Mouse (Mus musculus) hindbrain, embryonic 16.5 days (tissue): ENCODE results near the gene Pax1. TPM values are rescaled to one million over a fixed set of nuclear protein-coding genes. Genes with fewer than 3 reads are reported as not detected.

ENCODE experiments used
- ATAC-seq: fragments of 200-750 bp; cut with Nextera tagmentation; 2 replicates; pipeline ENCODE4 v1.8.0; 2017; ENCODE audit warnings: moderate TSS enrichment, moderate library complexity
- H3K27ac ChIP-seq: fragments of 300-500 bp; sonication (generic); 2 replicates; pipeline ENCODE4 v1.5.1; 2014; ENCODE audit warnings: low read depth, mild to moderate bottlenecking, control low read depth, low read length, moderate library complexity
- H3K27me3 ChIP-seq: fragments of 300-500 bp; sonication (generic); replicated peaks from 2 replicates; pipeline ENCODE4 v1.6.1; 2014; ENCODE audit warnings: low read length; ENCODE audit not compliant: control insufficient read depth, insufficient read depth
- H3K36me3 ChIP-seq: fragments of 300-500 bp; sonication (generic); 2 replicates; pipeline ENCODE4 v1.6.1; 2014; ENCODE audit warnings: mild to moderate bottlenecking, low read length, moderate library complexity, mixed read lengths; ENCODE audit not compliant: control insufficient read depth, insufficient read depth
- H3K4me1 ChIP-seq: fragments of 300-500 bp; sonication (generic); 2 replicates; pipeline ENCODE4 v1.6.1; 2014; ENCODE audit warnings: low read depth, low read length; ENCODE audit not compliant: control insufficient read depth, insufficient read depth
- H3K4me2 ChIP-seq: fragments of 300-500 bp; sonication (generic); 2 replicates; pipeline ENCODE4 v1.6.1; 2014; ENCODE audit warnings: mild to moderate bottlenecking, low read length, control low read depth, moderate library complexity
- H3K4me3 ChIP-seq: fragments of 300-500 bp; sonication (generic); 2 replicates; pipeline ENCODE4 v1.5.1; 2014; ENCODE audit warnings: mild to moderate bottlenecking, low read length, control low read depth, moderate library complexity
- H3K9ac ChIP-seq: fragments of 300-500 bp; sonication (generic); 2 replicates; pipeline ENCODE4 v1.6.1; 2014; ENCODE audit warnings: low read depth, mild to moderate bottlenecking, control low read depth, low read length, moderate library complexity
- H3K9me3 ChIP-seq: fragments of 300-500 bp; sonication (generic); 2 replicates; pipeline ENCODE4 v1.6.1; 2014; ENCODE audit warnings: mild to moderate bottlenecking, low read length, moderate library complexity; ENCODE audit not compliant: control insufficient read depth
- WGBS: fragments of 180-500 bp; shearing (Covaris S2); extraction: QIAGEN DNeasy Blood & Tissue Kit; methylation state at CpG from one replicate; pipeline ENCODE4 v1.1.7; 2014; 5-methylcytosine and 5-hydroxymethylcytosine counted together
- polyA plus RNA-seq: library from polyadenylated mRNA; unstranded; fragments of >200 nt; fragmentation: Nextera tagmentation; extraction: Ambion mirVana; gene quantifications from 2 replicates; pipeline ENCODE4 v1.2.1, GENCODE M21; 2015

Gene Pax1
- polyA plus RNA-seq, 1 experiment from 2014 or later = not detected

- H3K9ac ChIP-seq = no peak overlapping the region
- H3K4me1 ChIP-seq = peaks cover 2% of the 10 kb centered on the region
- ATAC-seq = no peak
- 0 out of 2 replicates have a peak, but pooled peaks cover 3% of the 10 kb centered on the region for H3K9me3 ChIP-seq
- no peak overlapping the region for H3K27ac ChIP-seq
- peaks cover 65% of the 10 kb centered on the region for H3K27me3 ChIP-seq
- 11% methylated on average over 5 of the region's 5 CpGs for WGBS
- no peaks in the 10 kb centered on the region for H3K36me3 ChIP-seq
- H3K4me2 ChIP-seq = no peak overlapping the region
- no peak overlapping the region for H3K4me3 ChIP-seq
Observed at GRCm38 (mm10) chr2:147370091-147370490, 8.4 kb downstream of the Pax1 start.

- H3K9me3 ChIP-seq = 0 out of 2 replicates have a peak, but pooled peaks cover 3% of the 10 kb centered on the region
- no peak for ATAC-seq
- H3K27ac ChIP-seq = no peak overlapping the region
- no peaks in the 10 kb centered on the region for H3K4me1 ChIP-seq
- peaks cover 62% of the 10 kb centered on the region for H3K27me3 ChIP-seq
- H3K4me2 ChIP-seq = no peak overlapping the region
- H3K4me3 ChIP-seq = no peak overlapping the region
- H3K36me3 ChIP-seq = no peaks in the 10 kb centered on the region
- no peak overlapping the region for H3K9ac ChIP-seq
Observed at GRCm38 (mm10) chr2:147371289-147371688, 9.6 kb downstream of the Pax1 start.

- WGBS = 5% methylated on average over 4 of the region's 4 CpGs
- Histone ChIP-seq H3K27ac (no peak overlapping the region), H3K27me3 (peaks cover 63% of the 10 kb centered on the region), H3K4me2 (no peak overlapping the region), H3K9ac (no peak overlapping the region), H3K9me3 (0 out of 2 replicates have a peak, but pooled peaks cover 3% of the 10 kb centered on the region), H3K36me3 (no peaks in the 10 kb centered on the region), H3K4me3 (no peak overlapping the region), H3K4me1 (no peaks in the 10 kb centered on the region)
- no peak for ATAC-seq
Observed at GRCm38 (mm10) chr2:147371840-147372239, 10.1 kb downstream of the Pax1 start.

GRCm38 (mm10) chr2:147372947-147373666 is 11.4 kb downstream of the Pax1 start:
- 1% methylated on average over 28 of the region's 28 CpGs for WGBS
- peaks cover 69% of the 10 kb centered on the region for H3K27me3 ChIP-seq
- no peaks in the 10 kb centered on the region for H3K9me3 ChIP-seq
- no peak overlapping the region for H3K9ac ChIP-seq
- H3K4me2 ChIP-seq = no peak overlapping the region
- no peak overlapping the region for H3K27ac ChIP-seq
- ATAC-seq = no peak
- H3K36me3 ChIP-seq = no peaks in the 10 kb centered on the region
- H3K4me3 ChIP-seq = no peak overlapping the region
- H3K4me1 ChIP-seq = no peaks in the 10 kb centered on the region

GRCm38 (mm10) chr2:147373667-147374007 is 11.9 kb downstream of the Pax1 start:
- under 1% methylated on average over 18 of the region's 19 CpGs for WGBS
- Histone ChIP-seq H3K27ac (no peak overlapping the region), H3K4me1 (no peaks in the 10 kb centered on the region), H3K36me3 (no peaks in the 10 kb centered on the region), H3K4me3 (no peak overlapping the region), H3K4me2 (no peak overlapping the region), H3K9ac (no peak overlapping the region), H3K9me3 (no peaks in the 10 kb centered on the region), H3K27me3 (peaks cover 72% of the 10 kb centered on the region)
- no peak for ATAC-seq

GRCm38 (mm10) chr2:147374245-147374644 is 12.5 kb downstream of the Pax1 start:
- WGBS = 0% methylated on average over 4 of the region's 4 CpGs
- Histone ChIP-seq H3K9me3 (no peaks in the 10 kb centered on the region), H3K27ac (no peak overlapping the region), H3K4me3 (no peak overlapping the region), H3K4me2 (no peak overlapping the region), H3K27me3 (peaks cover 72% of the 10 kb centered on the region), H3K4me1 (no peaks in the 10 kb centered on the region), H3K9ac (no peak overlapping the region), H3K36me3 (no peaks in the 10 kb centered on the region)
- no peak for ATAC-seq

GRCm38 (mm10) chr2:147375019-147375715 is 13.4 kb downstream of the Pax1 start:
- H3K36me3 ChIP-seq = no peaks in the 10 kb centered on the region
- 6% methylated on average over 8 of the region's 8 CpGs for WGBS
- H3K4me2 ChIP-seq = no peak overlapping the region
- H3K9ac ChIP-seq = no peak overlapping the region
- ATAC-seq = no peak
- no peak overlapping the region for H3K27ac ChIP-seq
- H3K27me3 ChIP-seq = peaks cover 63% of the 10 kb centered on the region
- no peaks in the 10 kb centered on the region for H3K4me1 ChIP-seq
- H3K4me3 ChIP-seq = no peak overlapping the region
- H3K9me3 ChIP-seq = no peaks in the 10 kb centered on the region

- no peak overlapping the region for H3K9ac ChIP-seq
- H3K9me3 ChIP-seq = no peaks in the 10 kb centered on the region
- H3K36me3 ChIP-seq = no peaks in the 10 kb centered on the region
- H3K27me3 ChIP-seq = peaks cover 36% of the 10 kb centered on the region
- WGBS = 14% methylated on average over 4 of the region's 4 CpGs
- H3K27ac ChIP-seq = no peak overlapping the region
- ATAC-seq = no peak
- no peak overlapping the region for H3K4me2 ChIP-seq
- H3K4me1 ChIP-seq = no peaks in the 10 kb centered on the region
- H3K4me3 ChIP-seq = no peak overlapping the region
Observed at GRCm38 (mm10) chr2:147378934-147379333, 17.2 kb downstream of the Pax1 start.

GRCm38 (mm10) chr2:147383373-147383772 is 21.6 kb downstream of the Pax1 start:
- WGBS = 91% methylated on average over 2 of the region's 2 CpGs
- ATAC-seq = no peak

More at GRCm38 (mm10) chr2:147383373-147383772, 21.6 kb downstream of the Pax1 start:
- Histone ChIP-seq H3K9ac (no peak overlapping the region), H3K27me3 (peaks cover 5% of the 10 kb centered on the region), H3K36me3 (no peaks in the 10 kb centered on the region), H3K4me1 (no peaks in the 10 kb centered on the region), H3K9me3 (no peaks in the 10 kb centered on the region), H3K4me2 (no peak overlapping the region), H3K4me3 (no peak overlapping the region), H3K27ac (no peak overlapping the region)
